Comparison of ENCODE assay signal across 9 mouse cellular contexts in the genomic region with DNA sequence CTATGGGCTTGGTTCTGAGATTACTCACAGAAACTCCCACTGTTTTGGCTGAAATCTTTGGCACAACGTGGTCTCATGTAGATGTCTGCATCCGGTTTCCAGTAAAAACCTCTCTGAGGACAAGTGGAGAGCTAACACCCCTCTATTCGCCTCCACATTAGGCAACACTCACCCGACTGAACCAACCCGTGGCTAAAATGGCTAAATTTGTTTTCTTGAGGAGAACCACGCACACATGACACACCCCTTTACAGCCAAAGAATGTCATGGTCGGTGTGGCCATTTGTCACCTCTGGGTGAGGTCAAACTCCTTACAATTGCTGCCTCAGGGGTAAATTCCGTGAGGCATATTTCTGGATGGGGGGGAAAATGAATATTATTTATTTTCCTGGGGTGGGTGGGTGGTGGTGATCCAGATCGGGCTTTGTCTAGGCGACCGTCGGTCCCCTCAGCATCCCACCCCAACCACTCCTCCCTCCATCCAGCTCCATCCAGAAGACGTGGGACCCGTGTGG. TPM values are rescaled to one million over a fixed set of nuclear protein-coding genes. Genes with fewer than 3 reads are reported as not detected.
DNase-seq lines count a peak whose midpoint lies in the region; ATAC-seq and TF ChIP-seq lines count a peak whose summit lies in the region.
"Had no signal": no experiment of that assay in that cellular context is flagged by ENCODE, and none has a peak within 500 bp of the region (broad histone marks: within the 10 kb centered on the region; RNA-seq: fewer than 3 reads in every experiment).

No protein-coding gene starts in this region.

- peak; percentile 14 for ATAC-seq in kidney, embryonic 16.5 days (ENCODE audit: low FRiP score, low TSS enrichment)
- ATAC-seq in CD4-positive, CD25-positive, alpha-beta regulatory T cell, adult 4 months, result no peak

- H3K27ac ChIP-seq in ES-Bruce4 (ENCODE audit: insufficient read depth, low read length), result peak overlapping the region; percentile 45; the same call in 1 of the 2 replicates
- H3K27ac ChIP-seq in kidney, embryonic 16.5 days (ENCODE audit: low read length), result peak overlapping the region; percentile 94

- peak overlapping the region; percentile 55 for H3K4me2 ChIP-seq in kidney, embryonic 16.5 days (replicated peaks; ENCODE audit: low read depth, low read length)

- H3K4me3 ChIP-seq in ES-Bruce4 (ENCODE audit: low read depth, low read length), result peak overlapping the region; percentile 61
- H3K4me3 ChIP-seq in erythroblast, embryonic 14.5 days (replicated peaks), result peak overlapping the region; percentile 92
- H3K4me3 ChIP-seq in kidney, embryonic 16.5 days (ENCODE audit: low read length), result peak overlapping the region; percentile 48

- peak; percentile 67 for DNase-seq in cerebellum, adult 9-10 months
- no peak for DNase-seq in cerebellum, adult 11 months
- peak; percentile 37 for DNase-seq in neural tube, embryonic 10.5 days (ENCODE audit: extremely low spot score, low spot score)
- DNase-seq in urinary bladder, adult 2 months (ENCODE audit: low spot score), result no peak

- 16% methylated on average over 14 of the region's 14 CpGs for WGBS in kidney, embryonic 16.5 days

- H3K36me3 ChIP-seq in ES-Bruce4 (ENCODE audit: control insufficient read depth, insufficient read depth, low read length, poor library complexity, severe bottlenecking), result no peaks in the 10 kb centered on the region
- no peaks in the 10 kb centered on the region for H3K36me3 ChIP-seq in erythroblast, embryonic 14.5 days (ENCODE audit: control insufficient read depth)
- H3K36me3 ChIP-seq in kidney, embryonic 16.5 days (ENCODE audit: insufficient read depth, low read length), result no peaks in the 10 kb centered on the region

- TF ChIP-seq POLR2A in ES-Bruce4 (IDR thresholded peaks at IDR 0.05; ENCODE audit: insufficient read depth, low read length), result no peak

- H3K27me3 ChIP-seq in ES-Bruce4 (ENCODE audit: control insufficient read depth, insufficient read depth, low read length, poor library complexity, severe bottlenecking), result no peaks in the 10 kb centered on the region
- H3K27me3 ChIP-seq in erythroblast, embryonic 14.5 days (ENCODE audit: control insufficient read depth), result no peaks in the 10 kb centered on the region
- no peaks in the 10 kb centered on the region for H3K27me3 ChIP-seq in kidney, embryonic 16.5 days (ENCODE audit: insufficient read depth, low read length)
- H3K27me3 ChIP-seq: Patski had no signal

- TF ChIP-seq EP300 in ES-Bruce4 (IDR thresholded peaks at IDR 0.05; ENCODE audit: insufficient read depth, low read depth, low read length), result no peak

- no peaks in the 10 kb centered on the region for H3K4me1 ChIP-seq in ES-Bruce4 (ENCODE audit: control insufficient read depth, insufficient read depth, low read length)
- peaks cover 31% of the 10 kb centered on the region for H3K4me1 ChIP-seq in erythroblast, embryonic 14.5 days (ENCODE audit: control insufficient read depth)
- peaks cover 17% of the 10 kb centered on the region for H3K4me1 ChIP-seq in kidney, embryonic 16.5 days (ENCODE audit: insufficient read depth, low read length)

- H3K9ac ChIP-seq in ES-Bruce4 (ENCODE audit: low read depth, poor library complexity, severe bottlenecking), result peak overlapping the region; percentile 61
- peak overlapping the region; percentile 81 for H3K9ac ChIP-seq in kidney, embryonic 16.5 days (replicated peaks; ENCODE audit: low read length)

- no peak for TF ChIP-seq CTCF in ES-Bruce4 (IDR thresholded peaks at IDR 0.05; ENCODE audit: low read depth, low read length)

- no peaks in the 10 kb centered on the region for H3K9me3 ChIP-seq in ES-Bruce4 (replicated peaks; ENCODE audit: control insufficient read depth, insufficient read depth, low read length, poor library complexity, severe bottlenecking)
- H3K9me3 ChIP-seq in erythroblast, embryonic 14.5 days (ENCODE audit: control insufficient read depth, low read length), result no peaks in the 10 kb centered on the region
- H3K9me3 ChIP-seq in kidney, embryonic 16.5 days (ENCODE audit: low read length), result no peaks in the 10 kb centered on the region

RNA-seq across cellular contexts. Expression of gene Slc38a2, which starts 9.5 kb away (rescaled TPM):
- 158 and 161 TPM in 2 replicates for polyA plus RNA-seq in ES-Bruce4 (2011; ENCODE audit: insufficient read depth, insufficient read length, low read depth, missing spikeins)
- 0.98 and 1.0 TPM in 2 replicates for polyA plus RNA-seq in erythroblast, embryonic 14.5 days (2012)
- 140 and 150 TPM in 2 replicates for polyA plus RNA-seq in kidney, embryonic 16.5 days (2015; fragmentation: Nextera tagmentation; extraction: Ambion mirVana)
- polyA plus RNA-seq in urinary bladder, adult 2 months (2012; rRNA removed), result 89.3 and 90.6 TPM in 2 replicates
- 10 to 100 TPM; 34.6 to 44.7 TPM for polyA plus RNA-seq in CD4-positive, CD25-positive, alpha-beta regulatory T cell, adult 4 months (2017; shearing (Covaris generic))

Comparison
In these comparisons a context has a peak if more than half of its experiments do, and no peak if none do; other contexts are left out.
1. DNase-seq: peak in cerebellum, adult 9-10 months (single experiment) and neural tube, embryonic 10.5 days (single experiment); none in cerebellum, adult 11 months (single experiment) and urinary bladder, adult 2 months (single experiment).
2. RNA of gene Slc38a2, which starts 9.5 kb away (polyA plus RNA-seq): 158 to 161 TPM in ES-Bruce4, 140 to 150 TPM in kidney, embryonic 16.5 days, 89.3 to 90.6 TPM in urinary bladder, adult 2 months and 34.6 to 44.7 TPM in CD4-positive, CD25-positive, alpha-beta regulatory T cell, adult 4 months; 0.98 to 1.0 TPM in erythroblast, embryonic 14.5 days; every median in the first group is over 10 times any median in the second.
3. Peak in every context shown above with its lines, with median percentiles within 50 percentile points of each other: H3K4me3 ChIP-seq.